Mouse (Mus musculus) MEL (cell line): ENCODE results near the gene Arid5b. TPM values are rescaled to one million over a fixed set of nuclear protein-coding genes. Genes with fewer than 3 reads are reported as not detected.

Experiments
- DNase-seq: peaks from one replicate; pipeline ENCODE4 v3.0.0; 2011; ENCODE audit warnings: low read depth, low spot score
- H3K27ac ChIP-seq: 2 replicates; pipeline ENCODE4 v1.5.1; 2012; ENCODE audit warnings: low read depth, mild to moderate bottlenecking, control low read depth, low read length, moderate library complexity; ENCODE audit not compliant: control insufficient read depth
- H3K27me3 ChIP-seq, 2 experiments: fragments of 150-350 bp in 1 of 2; sonication (generic) in 1 of 2; 2 replicates each; pipeline ENCODE4 v1.6.1; 2012; ENCODE audit warnings: low read length in 2 of 2, mild to moderate bottlenecking in 2 of 2, improper control_type of control experiment in 1 of 2, moderate library complexity in 1 of 2; ENCODE audit not compliant: insufficient read depth in 2 of 2, control insufficient read depth in 1 of 2
- H3K36me3 ChIP-seq, 2 experiments: 2 replicates each; pipeline ENCODE4 v1.6.1; 2012 to 2014; ENCODE audit warnings: low read length in 2 of 2, improper control_type of control experiment in 1 of 2, inconsistent platforms in 1 of 2, mild to moderate bottlenecking in 1 of 2; ENCODE audit not compliant: insufficient read depth in 2 of 2, control insufficient read depth in 1 of 2
- H3K4me1 ChIP-seq, 2 experiments: fragments of 150-350 bp in 1 of 2; sonication (generic) in 1 of 2; 2 replicates each; pipeline ENCODE4 v1.6.1; 2012; ENCODE audit warnings: low read length in 2 of 2, improper control_type of control experiment in 1 of 2, mild to moderate bottlenecking in 1 of 2; ENCODE audit not compliant: insufficient read depth in 2 of 2, control insufficient read depth in 1 of 2
- H3K4me3 ChIP-seq, 2 experiments: fragments of 150-350 bp in 1 of 2; sonication (generic) in 1 of 2; 2 replicates each; pipeline ENCODE4 v1.5.1; 2012; ENCODE audit warnings: low read depth in 2 of 2, low read length in 2 of 2, mild to moderate bottlenecking in 2 of 2, moderate library complexity in 2 of 2, control low read depth in 1 of 2, improper control_type of control experiment in 1 of 2; ENCODE audit not compliant: control insufficient read depth in 1 of 2, insufficient read depth in 1 of 2
- H3K79me2 ChIP-seq: 2 replicates; pipeline ENCODE4 v1.6.1; 2012; ENCODE audit warnings: mild to moderate bottlenecking, low read length, moderate library complexity; ENCODE audit not compliant: control insufficient read depth, poor library complexity, insufficient read depth
- H3K9ac ChIP-seq: 2 replicates; pipeline ENCODE4 v1.6.1; 2012; ENCODE audit warnings: low read depth, mild to moderate bottlenecking, control low read depth, low read length, moderate library complexity; ENCODE audit not compliant: control insufficient read depth, poor library complexity, severe bottlenecking
- H3K9me3 ChIP-seq: fragments of 150-350 bp; sonication (generic); replicated peaks from 2 replicates; pipeline ENCODE4 v1.6.1; 2012; ENCODE audit warnings: mild to moderate bottlenecking, low read length, improper control_type of control experiment, moderate library complexity; ENCODE audit not compliant: insufficient read depth
- CHD1 ChIP-seq: IDR thresholded peaks from 2 replicates; pipeline ENCODE4 v1.6.1; 2012; ENCODE audit warnings: low read depth, mild to moderate bottlenecking, inconsistent platforms, low read length, improper control_type of control experiment
- CHD2 ChIP-seq: IDR thresholded peaks from 2 replicates; pipeline ENCODE4 v1.6.1; 2011; ENCODE audit warnings: low read length, improper control_type of control experiment
- CTCF ChIP-seq, 3 experiments: IDR thresholded peaks in 2 of 3; conservative IDR thresholded peaks in 1 of 3; 2 replicates each; pipeline ENCODE4 v1.5.1; 2011 to 2012; ENCODE audit warnings: low read length in 3 of 3, low read depth in 2 of 3, mild to moderate bottlenecking in 2 of 3, improper control_type of control experiment in 1 of 3, inconsistent platforms in 1 of 3, mixed read lengths in 1 of 3, moderate library complexity in 1 of 3; ENCODE audit not compliant: control insufficient read depth in 1 of 3, insufficient read depth in 1 of 3, poor library complexity in 1 of 3, severe bottlenecking in 1 of 3
- E2F4 ChIP-seq: IDR thresholded peaks from 2 replicates; pipeline ENCODE4 v1.6.1; 2011; ENCODE audit warnings: low read depth, low read length, improper control_type of control experiment, borderline replicate concordance
- HCFC1 ChIP-seq: IDR thresholded peaks from 2 replicates; pipeline ENCODE4 v1.6.1; 2012; ENCODE audit warnings: low read depth, mild to moderate bottlenecking, inconsistent platforms, low read length, improper control_type of control experiment, moderate library complexity
- JUND ChIP-seq: IDR thresholded peaks from 2 replicates; pipeline ENCODE4 v1.6.1; 2011; ENCODE audit warnings: low read depth, mild to moderate bottlenecking, improper control_type of control experiment, low read length
- MAZ ChIP-seq: IDR thresholded peaks from 2 replicates; pipeline ENCODE4 v1.6.1; 2012; ENCODE audit warnings: low read depth, mild to moderate bottlenecking, inconsistent platforms, low read length, improper control_type of control experiment
- MEF2A ChIP-seq: IDR thresholded peaks from 2 replicates; pipeline ENCODE4 v1.6.1; 2014; ENCODE audit warnings: low read depth, mild to moderate bottlenecking, inconsistent platforms, low read length, improper control_type of control experiment; ENCODE audit not compliant: poor library complexity, insufficient replicate concordance, severe bottlenecking; ENCODE audit errors: extremely low read depth
- POLR2A ChIP-seq, 2 experiments: IDR thresholded peaks; 2 replicates each; pipeline ENCODE4 v1.6.1; 2011 to 2012; ENCODE audit warnings: low read length in 2 of 2, mild to moderate bottlenecking in 2 of 2, control low read depth in 1 of 2, improper control_type of control experiment in 1 of 2, low read depth in 1 of 2, moderate library complexity in 1 of 2; ENCODE audit not compliant: control insufficient read depth in 1 of 2, insufficient read depth in 1 of 2, poor library complexity in 1 of 2
- SIN3A ChIP-seq: IDR thresholded peaks from 2 replicates; pipeline ENCODE4 v1.6.1; 2012; ENCODE audit warnings: low read length, improper control_type of control experiment, inconsistent platforms
- TBP ChIP-seq: IDR thresholded peaks from 2 replicates; pipeline ENCODE4 v1.8.0; 2011; ENCODE audit warnings: low read depth, low read length, improper control_type of control experiment
- USF1 ChIP-seq: IDR thresholded peaks from 2 replicates; pipeline ENCODE4 v1.6.1; 2014; ENCODE audit warnings: low read depth, mild to moderate bottlenecking, inconsistent platforms, low read length, improper control_type of control experiment, moderate library complexity
- USF2 ChIP-seq, 2 experiments: IDR thresholded peaks; 2 replicates each; pipeline ENCODE4 v1.6.1; 2011 to 2012; ENCODE audit warnings: improper control_type of control experiment in 2 of 2, low read length in 2 of 2, borderline replicate concordance in 1 of 2, inconsistent platforms in 1 of 2, low read depth in 1 of 2, mild to moderate bottlenecking in 1 of 2; ENCODE audit not compliant: insufficient read depth in 1 of 2
- ZC3H11A ChIP-seq: IDR thresholded peaks from 2 replicates; pipeline ENCODE4 v1.6.1; 2012; ENCODE audit warnings: low read depth, mild to moderate bottlenecking, inconsistent platforms, low read length, improper control_type of control experiment
- ZKSCAN1 ChIP-seq: IDR thresholded peaks from 2 replicates; pipeline ENCODE4 v1.6.1; 2012; ENCODE audit warnings: low read depth, mild to moderate bottlenecking, inconsistent platforms, low read length, improper control_type of control experiment, moderate library complexity
- polyA plus RNA-seq, 2 experiments: library from polyadenylated mRNA; stranded (reverse) in 1 of 2; unstranded in 1 of 2; fragments of >175 nt in 1 of 2; fragments of >200 nt in 1 of 2; gene quantifications; 2 replicates each; pipeline versions ENCODE4 v1.2.1 to v1.2.4; 2012; ENCODE audit warnings: low replicate concordance in 2 of 2, low read depth in 1 of 2; ENCODE audit not compliant: insufficient read length in 2 of 2, insufficient read depth in 1 of 2, missing spikeins in 1 of 2
- total RNA-seq: library from RNA; depleted of rRNA; stranded (reverse); fragments of 300-350 nt; gene quantifications from 2 replicates; pipeline ENCODE4 v1.2.3, GENCODE M21; 2012

Gene Arid5b
- total and polyA plus RNA-seq, 3 experiments, result 0.03 TPM; not detected in 2

- Histone ChIP-seq H3K9ac (no peak overlapping the region), H3K4me3 (no peak overlapping the region), H3K4me1 (no peaks in the 10 kb centered on the region), H3K36me3 (no peaks in the 10 kb centered on the region), H3K27me3 (no peaks in the 10 kb centered on the region), H3K9me3 (no peaks in the 10 kb centered on the region), H3K27ac (no peak overlapping the region), H3K79me2 (no peaks in the 10 kb centered on the region)
- TF ChIP-seq USF2 (IDR thresholded peaks at IDR 0.05; ENCODE audit: borderline replicate concordance in 1 of 2, insufficient read depth in 1 of 2, low read depth in 1 of 2, low read length in 2 of 2), result no peak
- TF ChIP-seq MAZ, result no peak
- no peak for TF ChIP-seq CTCF (IDR thresholded peaks at IDR 0.05 in 2 of 3, conservative IDR thresholded peaks at IDR 0.05 in 1 of 3; ENCODE audit: control insufficient read depth in 1 of 3, insufficient read depth in 1 of 3, low read depth in 2 of 3, low read length in 3 of 3, poor library complexity in 1 of 3, severe bottlenecking in 1 of 3)
- TF ChIP-seq JUND, result no peak
- no peak for TF ChIP-seq SIN3A
- no peak for DNase-seq
These were observed 217.8 kb downstream of the Arid5b start for GRCm38 (mm10) chr10:68060590-68061248.

GRCm38 (mm10) chr10:68058378-68058777, 220.2 kb downstream of the Arid5b start:
- no peaks in the 10 kb centered on the region for H3K27me3 ChIP-seq
- H3K9ac ChIP-seq, result no peak overlapping the region
- H3K4me3 ChIP-seq, result no peak overlapping the region
- no peak overlapping the region for H3K27ac ChIP-seq
- no peaks in the 10 kb centered on the region for H3K79me2 ChIP-seq
- peak; percentile 7 for DNase-seq
- H3K4me1 ChIP-seq, result peaks cover 0 to 6% of the 10 kb centered on the region in 2 experiments; a peak in 1 of 4 replicates
- H3K36me3 ChIP-seq, result peaks cover 0 to 2% of the 10 kb centered on the region in 2 experiments; a peak in 1 of 4 replicates
- no peaks in the 10 kb centered on the region for H3K9me3 ChIP-seq
- TF ChIP-seq HCFC1, result no peak
- peak in 1 of 3 experiments; percentile 19; a peak in 1 of 6 replicates for TF ChIP-seq CTCF (IDR thresholded peaks at IDR 0.05 in 2 of 3, conservative IDR thresholded peaks at IDR 0.05 in 1 of 3; ENCODE audit: control insufficient read depth in 1 of 3, insufficient read depth in 1 of 3, low read depth in 2 of 3, low read length in 3 of 3, poor library complexity in 1 of 3, severe bottlenecking in 1 of 3)

- Histone ChIP-seq H3K27ac (no peak overlapping the region), H3K9me3 (no peaks in the 10 kb centered on the region), H3K27me3 (no peaks in the 10 kb centered on the region), H3K4me3 (no peak overlapping the region), H3K4me1 (peaks cover 0 to 6% of the 10 kb centered on the region in 2 experiments; a peak in 1 of 4 replicates), H3K36me3 (peaks cover 0 to 2% of the 10 kb centered on the region in 2 experiments; a peak in 1 of 4 replicates), H3K9ac (no peak overlapping the region), H3K79me2 (no peaks in the 10 kb centered on the region)
- DNase-seq, result no peak
- no peak for TF ChIP-seq TBP
- TF ChIP-seq CTCF (IDR thresholded peaks at IDR 0.05 in 2 of 3, conservative IDR thresholded peaks at IDR 0.05 in 1 of 3; ENCODE audit: control insufficient read depth in 1 of 3, insufficient read depth in 1 of 3, low read depth in 2 of 3, low read length in 3 of 3, poor library complexity in 1 of 3, severe bottlenecking in 1 of 3), result no peak
- no peak for TF ChIP-seq USF1
- no peak for TF ChIP-seq CHD2
- TF ChIP-seq ZC3H11A, result no peak
- TF ChIP-seq USF2 (IDR thresholded peaks at IDR 0.05; ENCODE audit: borderline replicate concordance in 1 of 2, insufficient read depth in 1 of 2, low read depth in 1 of 2, low read length in 2 of 2), result no peak
- no peak for TF ChIP-seq CHD1
- no peak for TF ChIP-seq E2F4
- TF ChIP-seq POLR2A (IDR thresholded peaks at IDR 0.05; ENCODE audit: control insufficient read depth in 1 of 2, insufficient read depth in 1 of 2, low read depth in 1 of 2, low read length in 2 of 2, poor library complexity in 1 of 2), result no peak
- no peak for TF ChIP-seq MEF2A
- TF ChIP-seq HCFC1, result no peak
- no peak for TF ChIP-seq ZKSCAN1
These were observed 220.7 kb downstream of the Arid5b start for GRCm38 (mm10) chr10:68057841-68058240.
